Mouse (Mus musculus): ENCODE measurements around the gene AL732309.1.

Gene AL732309.1

DNA sequence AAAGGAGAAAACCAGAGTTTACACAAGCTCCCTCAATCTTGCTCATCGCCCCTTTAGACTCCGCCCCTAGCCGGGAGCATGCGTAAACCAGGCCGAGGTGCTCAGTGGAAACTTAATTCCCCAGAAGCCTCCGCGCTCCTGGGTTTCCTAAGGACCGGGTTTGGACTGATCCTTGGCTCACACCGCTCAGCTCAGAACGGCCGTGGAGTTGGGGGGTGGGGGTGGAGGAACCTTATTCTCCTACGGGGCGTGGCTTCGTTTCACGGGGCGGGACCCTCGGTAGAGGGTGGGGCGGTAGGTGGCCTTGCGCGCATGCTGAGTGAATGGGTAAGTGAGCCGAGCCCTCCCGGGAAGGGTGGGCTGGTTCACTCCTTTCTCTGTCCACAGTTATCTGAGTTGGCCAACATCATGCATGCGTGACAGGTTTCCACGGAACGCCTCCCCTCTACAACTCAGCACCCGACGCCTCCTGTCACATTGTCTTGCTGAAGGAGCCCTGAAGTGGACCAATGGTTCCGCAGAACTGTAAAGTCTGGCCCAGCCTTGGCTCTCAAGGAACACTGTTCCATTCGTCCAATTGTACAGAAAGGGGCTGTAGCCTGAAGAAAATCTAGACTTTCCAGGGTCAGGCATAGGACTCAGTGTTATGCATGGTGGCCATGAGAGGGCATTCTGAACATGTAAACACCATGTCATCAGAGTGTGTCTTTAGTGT, 5.8 kb downstream of the AL732309.1 start:
- DNase-seq (ENCODE audit: extremely low read depth, low read depth, low spot score) = no peak

DNA sequence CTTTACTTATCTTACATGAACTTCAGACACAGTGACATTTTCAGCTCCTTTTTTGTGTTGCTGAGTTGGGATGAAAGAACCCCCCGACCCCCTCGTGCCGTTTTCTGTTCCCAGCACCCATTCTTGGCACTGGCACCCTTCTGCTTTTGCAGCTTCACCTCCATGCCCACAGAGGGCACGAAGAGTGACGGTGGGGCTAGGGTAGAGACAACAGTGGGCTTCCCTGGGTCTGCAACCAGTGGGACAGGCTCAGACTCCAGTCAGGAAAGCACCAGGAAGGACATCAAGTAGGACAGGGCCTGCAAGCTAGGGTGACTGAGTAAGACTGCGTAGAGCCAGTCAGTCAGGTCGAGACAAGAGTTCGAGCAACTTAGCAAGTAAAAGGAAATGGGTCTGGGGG, 6.4 kb downstream of the AL732309.1 start:
- no peak for DNase-seq (ENCODE audit: extremely low read depth, low read depth, low spot score)

DNA sequence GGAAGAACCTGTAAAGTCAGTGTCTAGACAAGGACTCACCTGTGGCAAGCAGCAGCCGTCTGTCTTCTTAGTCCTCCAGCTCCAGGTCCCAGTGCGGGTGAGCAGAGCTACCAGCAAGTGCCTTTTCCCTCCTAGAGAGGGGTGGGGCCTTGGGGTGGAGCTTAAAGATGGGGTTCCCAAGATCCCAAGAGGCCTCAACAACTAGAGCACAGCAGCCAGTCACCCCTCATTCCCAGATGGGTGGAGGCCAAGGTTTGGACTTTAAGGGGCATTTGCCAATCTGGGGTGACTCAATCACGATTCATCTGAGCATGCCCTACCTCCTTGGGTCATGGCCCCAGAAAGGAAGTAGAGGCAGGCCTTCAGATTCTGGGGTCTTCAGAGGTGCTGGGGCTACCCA, 6.9 kb downstream of the AL732309.1 start:
- DNase-seq (ENCODE audit: extremely low read depth, low read depth, low spot score) = no peak

DNA sequence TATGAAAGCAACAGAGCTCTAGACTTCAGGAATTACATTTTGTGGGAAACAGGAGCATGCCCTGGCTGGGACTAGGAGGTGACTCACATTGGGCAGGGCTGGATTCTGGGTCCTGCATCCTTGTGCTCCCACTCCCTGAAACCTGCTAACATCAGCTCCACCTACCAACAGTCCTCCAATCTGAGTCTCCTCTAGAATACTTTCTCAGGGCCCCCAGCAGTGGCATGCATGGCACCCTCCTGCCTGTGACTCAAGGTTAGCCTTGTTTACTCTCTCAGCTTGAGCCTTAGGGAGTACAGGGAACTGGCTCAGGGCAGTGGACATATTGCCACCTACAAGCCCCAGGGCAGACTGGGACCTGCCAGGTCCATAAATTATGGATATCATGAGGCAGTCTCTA, 8.6 kb downstream of the AL732309.1 start:
- no peak for DNase-seq (ENCODE audit: extremely low read depth, low read depth, low spot score)

DNA sequence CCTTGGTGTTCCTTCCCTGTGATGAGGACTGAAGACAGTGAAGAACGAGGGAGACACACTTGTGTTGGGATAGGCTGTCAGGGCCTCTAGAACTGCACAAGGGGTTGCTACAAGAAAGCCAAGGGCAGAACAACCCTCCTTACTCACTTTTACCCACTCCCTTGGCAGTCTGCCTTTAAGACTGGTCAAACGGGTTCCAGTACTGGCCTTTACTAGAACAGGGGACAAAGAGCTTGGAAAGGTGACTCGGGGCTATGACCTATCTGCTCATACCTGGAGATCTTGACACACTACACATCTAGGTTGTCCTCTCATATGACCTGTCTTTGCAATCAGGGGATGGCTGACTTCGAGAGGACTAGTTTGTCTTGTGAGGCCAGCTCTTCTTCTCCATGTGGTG, 9.1 kb downstream of the AL732309.1 start:
- peak; percentile 77 for DNase-seq (ENCODE audit: extremely low read depth, low read depth, low spot score)

DNA sequence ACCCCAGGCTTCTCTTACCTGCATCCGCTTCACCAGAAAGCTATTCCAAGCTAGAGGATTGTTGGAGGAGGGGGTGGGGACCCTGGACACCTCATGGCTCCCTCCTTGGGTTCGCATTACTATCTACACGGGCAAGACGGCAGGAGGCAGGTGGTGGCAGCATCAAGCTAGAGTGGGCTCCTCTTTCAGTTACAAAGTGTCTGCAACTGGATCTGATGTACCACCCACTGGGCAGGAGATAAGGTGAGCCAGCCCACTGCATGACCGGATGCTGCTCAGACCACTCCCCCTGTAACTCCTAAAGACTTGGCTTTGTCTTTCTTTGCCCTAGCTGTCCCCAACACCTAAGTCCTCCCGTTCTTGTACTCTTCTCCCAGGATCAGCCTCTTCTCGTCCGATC, 10.0 kb downstream of the AL732309.1 start, which contains the start of gene Rnf224:
TSS of gene Rnf224 (minus strand) at position 174 of the 400 bp plus-strand sequence.
- no peak for DNase-seq (ENCODE audit: extremely low read depth, low read depth, low spot score)

DNA sequence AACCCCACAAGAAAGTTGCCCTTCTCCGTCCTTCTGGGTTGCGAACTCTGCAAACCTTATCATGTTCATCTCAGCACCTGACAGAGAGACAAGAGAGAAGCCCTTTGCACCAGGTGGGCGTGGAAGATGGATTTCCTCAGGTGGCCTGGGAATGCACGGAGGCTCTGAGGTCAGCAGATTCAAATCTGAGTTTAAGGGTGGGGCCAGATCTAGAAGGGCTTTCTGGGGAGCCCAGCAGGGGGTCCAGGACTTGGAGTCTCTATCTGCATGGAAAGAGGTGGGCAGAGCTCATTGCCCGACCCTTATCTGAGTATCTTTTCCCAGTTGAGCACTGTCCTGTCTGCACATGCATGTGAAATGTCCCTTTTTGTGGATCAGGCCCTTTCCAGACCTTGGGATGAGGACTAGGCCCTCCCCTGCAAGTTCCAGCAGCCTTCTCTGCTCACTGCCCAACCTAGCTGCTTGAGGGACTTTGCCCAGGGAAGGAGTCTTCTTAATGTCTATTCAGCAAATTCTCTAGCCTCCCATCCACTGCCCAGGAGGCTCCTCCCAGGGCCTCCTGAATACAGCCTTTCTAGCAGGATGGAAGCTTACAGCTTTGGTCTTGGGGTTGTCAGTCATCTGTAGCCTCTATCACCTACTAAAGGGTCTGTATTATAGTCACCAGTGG, 12.0 kb downstream of the AL732309.1 start:
- no peak for DNase-seq (ENCODE audit: extremely low read depth, low read depth, low spot score)

DNA sequence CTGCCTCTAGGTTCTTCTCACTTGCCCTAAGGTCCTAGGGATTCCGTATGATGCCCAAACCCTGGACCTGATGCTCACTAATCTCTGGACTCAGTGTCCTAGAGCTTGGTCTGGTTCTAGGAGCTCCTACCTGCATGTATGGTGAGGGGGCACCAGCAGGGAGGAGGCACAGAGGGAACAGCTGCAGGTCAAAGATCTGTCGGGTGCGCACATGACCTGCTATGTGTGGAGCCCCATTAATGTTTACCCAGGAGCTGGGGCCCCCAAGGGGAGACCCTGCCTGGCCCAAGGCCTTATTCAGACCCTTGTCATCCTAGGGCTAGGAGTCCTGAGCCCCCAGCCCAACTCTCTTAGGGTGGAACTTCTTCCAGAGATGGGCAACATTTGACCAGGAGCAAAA, 12.6 kb downstream of the AL732309.1 start, which contains the start of gene Slc34a3:
TSS of gene Slc34a3 (minus strand) at position 315 of the 400 bp plus-strand sequence.
- DNase-seq (ENCODE audit: extremely low read depth, low read depth, low spot score) = no peak

DNA sequence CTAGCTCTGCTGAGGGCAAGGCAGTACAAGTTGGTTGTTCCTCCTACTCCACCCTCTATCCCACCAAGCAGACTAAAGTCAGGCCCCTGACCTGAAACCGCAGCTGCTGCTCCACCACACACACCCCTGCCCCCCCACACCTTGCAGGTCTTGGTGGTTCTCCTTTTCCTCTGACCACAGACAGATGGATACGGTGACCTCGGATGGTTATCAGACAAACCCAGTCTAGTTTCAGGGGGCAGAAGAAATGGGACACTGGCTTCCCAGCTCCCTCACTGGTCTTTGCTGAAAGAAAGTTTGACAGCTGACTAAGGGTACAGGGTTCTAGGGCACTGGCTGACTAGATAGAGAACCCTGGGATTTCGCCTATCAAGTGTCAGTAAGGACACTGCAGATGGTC, 13.2 kb downstream of the AL732309.1 start:
- no peak for DNase-seq (ENCODE audit: extremely low read depth, low read depth, low spot score)

DNA sequence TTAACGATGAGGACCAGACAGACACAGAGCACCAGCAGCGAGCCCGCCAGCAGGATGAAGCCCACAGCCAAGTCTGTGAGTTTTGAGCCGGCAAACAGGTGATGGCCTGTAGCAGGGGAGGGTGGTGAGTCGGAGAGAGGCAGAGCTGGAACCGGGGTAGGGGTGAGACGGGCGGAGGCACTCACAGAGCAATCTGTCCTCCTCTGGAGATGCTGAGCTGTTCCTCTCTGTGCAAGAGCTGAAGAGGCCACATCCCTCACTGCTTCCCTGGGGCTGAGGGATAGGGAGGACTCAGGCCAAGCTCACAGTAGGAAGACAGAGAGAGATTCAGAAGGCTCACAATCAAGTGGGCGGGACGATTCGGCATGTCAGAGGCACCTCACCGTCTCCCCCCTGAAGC, 15.6 kb downstream of the AL732309.1 start:
- DNase-seq (ENCODE audit: extremely low read depth, low read depth, low spot score) = no peak

DNA sequence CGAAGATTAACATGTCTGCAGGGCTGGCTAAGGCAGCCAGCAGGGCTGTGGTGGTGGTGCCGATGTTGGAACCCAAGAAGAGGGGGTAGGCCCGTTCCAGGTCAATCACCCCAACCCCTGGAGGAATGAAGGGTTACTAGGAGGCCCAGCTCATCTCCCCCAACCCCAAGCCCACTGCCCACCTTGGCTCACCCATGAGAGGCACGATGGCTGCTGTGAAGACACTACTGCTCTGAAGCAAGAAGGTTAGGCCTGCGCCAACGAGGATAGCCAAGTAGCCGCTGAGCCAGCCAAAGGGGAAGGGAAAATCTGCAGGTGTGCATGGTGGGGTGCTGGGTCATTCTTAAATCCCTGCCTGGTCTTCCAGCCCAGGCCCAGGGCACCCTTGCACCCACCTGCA, 16.1 kb downstream of the AL732309.1 start:
- DNase-seq (ENCODE audit: extremely low read depth, low read depth, low spot score) = no peak

DNA sequence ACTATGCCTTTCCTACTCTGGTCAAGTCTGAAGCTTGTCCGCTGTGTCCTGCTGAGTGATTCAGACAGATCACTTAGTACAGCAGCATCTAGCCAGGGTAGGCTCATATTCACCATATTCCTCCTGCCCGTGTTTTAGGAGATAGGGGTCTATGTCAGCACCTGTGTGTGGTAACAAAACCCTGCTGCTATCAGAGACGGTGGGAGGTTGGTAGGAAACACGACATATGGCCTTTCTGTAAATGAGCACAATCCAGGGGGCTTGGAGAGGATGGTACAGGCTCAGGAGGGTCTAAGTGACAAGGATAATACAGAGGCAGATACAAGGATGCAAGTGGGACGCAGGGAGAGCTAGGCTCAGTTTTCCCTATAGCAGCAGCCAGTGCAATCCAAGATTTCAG, 17.1 kb downstream of the AL732309.1 start:
- DNase-seq (ENCODE audit: extremely low read depth, low read depth, low spot score) = no peak

DNA sequence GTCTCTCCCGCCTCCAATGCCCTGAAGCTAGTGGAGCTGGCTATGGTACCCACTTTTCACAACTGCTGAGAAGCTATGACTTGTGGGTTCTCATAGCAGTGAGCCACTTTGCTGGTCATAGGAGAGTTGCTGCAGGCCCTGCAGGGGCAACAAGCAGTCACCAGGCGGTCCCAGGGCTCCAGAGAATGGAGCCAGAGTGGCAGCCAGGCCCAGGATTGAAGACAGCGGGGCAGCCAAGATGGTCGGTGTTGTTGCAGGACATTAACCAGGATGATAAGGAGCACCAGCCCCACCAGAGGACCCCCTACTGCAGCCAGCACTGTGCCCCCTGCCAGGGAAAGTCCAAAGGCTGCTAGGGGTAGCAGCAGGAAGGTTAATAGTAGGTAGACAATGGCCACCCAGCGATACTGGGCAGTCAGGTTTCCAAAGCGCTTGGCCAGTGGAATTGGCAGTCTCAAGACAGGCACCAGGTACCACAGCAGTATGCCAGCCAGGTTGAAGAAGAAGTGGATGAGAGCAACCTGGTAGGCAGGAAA, 17.6 kb downstream of the AL732309.1 start:
- no peak for DNase-seq (ENCODE audit: extremely low read depth, low read depth, low spot score)

DNA sequence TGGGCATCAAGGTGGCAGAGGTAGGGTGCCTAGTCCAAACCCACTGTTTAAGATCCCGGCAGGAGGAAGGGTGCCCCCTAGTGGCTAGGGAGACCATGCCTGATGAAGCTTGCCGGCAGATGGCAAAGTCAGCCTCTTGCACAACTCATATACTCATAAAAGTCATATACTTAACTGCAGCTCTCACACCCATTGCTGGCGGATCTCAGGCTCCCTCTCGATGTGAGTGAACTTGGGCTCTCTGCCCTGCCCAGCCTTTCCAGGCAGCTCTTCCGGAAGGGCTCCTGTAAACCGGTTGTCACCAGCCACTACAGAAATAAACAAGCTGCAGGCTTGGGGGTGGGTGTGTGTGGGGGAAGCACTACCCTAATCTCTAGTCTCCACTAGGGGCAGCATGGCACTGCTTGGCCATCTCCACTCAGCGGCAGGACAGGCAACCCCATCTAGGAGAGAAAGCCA, 18.2 kb downstream of the AL732309.1 start:
- DNase-seq (ENCODE audit: extremely low read depth, low read depth, low spot score) = peak; percentile 77

DNA sequence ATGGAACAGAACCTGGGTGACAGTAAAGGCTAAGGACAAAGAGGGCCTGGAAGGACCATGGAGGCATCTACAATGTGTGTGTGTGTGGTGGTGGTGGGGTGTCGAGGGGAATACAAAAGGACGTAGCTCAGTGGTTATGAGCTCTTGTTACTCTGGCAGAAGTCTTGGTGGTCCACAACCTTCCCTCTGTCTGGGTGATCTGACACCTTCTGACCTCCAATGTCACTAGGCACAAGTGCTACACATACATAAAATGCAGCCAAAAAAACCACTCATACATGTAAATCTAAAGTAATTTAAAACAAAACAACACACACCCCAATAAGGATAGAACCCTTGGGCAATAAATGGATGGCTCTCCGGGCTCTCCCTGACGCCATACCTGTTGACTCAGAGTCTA, 19.3 kb downstream of the AL732309.1 start:
- no peak for DNase-seq (ENCODE audit: extremely low read depth, low read depth, low spot score)

DNA sequence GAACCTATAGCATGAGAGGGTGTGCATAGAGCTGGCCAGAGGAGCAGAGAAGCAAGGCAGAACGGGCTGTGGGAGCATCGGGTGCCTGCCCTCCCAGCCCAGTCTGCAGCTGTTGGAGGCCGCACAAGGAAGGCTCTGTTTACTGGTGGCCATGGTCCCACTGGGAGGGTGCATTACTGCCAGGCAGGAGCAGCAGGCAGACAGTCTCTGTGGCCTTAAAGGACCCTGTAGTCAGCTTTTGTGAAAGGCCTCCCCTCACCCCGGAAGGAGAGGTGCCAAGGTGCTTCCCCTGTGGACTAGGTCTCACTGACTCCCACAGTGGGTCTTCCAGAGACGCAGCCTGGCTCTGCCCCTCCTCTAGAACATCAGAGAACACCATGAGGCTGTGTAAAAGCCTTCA, 19.8 kb downstream of the AL732309.1 start:
- DNase-seq (ENCODE audit: extremely low read depth, low read depth, low spot score) = no peak

DNA sequence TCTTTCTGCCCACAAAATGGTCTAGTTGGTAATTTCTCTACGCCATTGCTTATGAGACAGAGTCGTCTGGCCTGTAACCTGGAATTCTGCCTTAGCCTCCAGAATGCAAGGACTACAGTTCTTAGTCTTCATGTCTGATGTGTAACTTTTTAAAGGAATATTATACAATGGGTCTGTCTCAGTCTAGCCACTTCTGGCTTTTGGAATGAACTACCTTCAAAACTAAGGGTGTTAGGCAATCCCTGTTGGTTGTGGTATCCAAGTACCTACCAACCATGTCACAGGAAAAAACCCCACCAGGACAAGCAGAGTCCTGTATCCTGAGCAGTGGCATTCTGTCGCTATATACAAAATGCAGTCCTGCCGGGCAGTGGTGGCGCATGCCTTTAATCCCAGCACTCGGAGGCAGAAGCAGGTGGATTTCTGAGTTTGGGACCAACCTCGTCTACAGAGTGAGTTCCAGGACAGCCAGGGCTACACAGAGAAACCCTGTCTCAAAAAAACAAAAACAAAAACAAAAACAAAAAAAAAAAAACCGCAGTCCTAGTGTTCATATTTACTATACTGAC, 20.8 kb downstream of the AL732309.1 start:
- no peak for DNase-seq (ENCODE audit: extremely low read depth, low read depth, low spot score)

DNA sequence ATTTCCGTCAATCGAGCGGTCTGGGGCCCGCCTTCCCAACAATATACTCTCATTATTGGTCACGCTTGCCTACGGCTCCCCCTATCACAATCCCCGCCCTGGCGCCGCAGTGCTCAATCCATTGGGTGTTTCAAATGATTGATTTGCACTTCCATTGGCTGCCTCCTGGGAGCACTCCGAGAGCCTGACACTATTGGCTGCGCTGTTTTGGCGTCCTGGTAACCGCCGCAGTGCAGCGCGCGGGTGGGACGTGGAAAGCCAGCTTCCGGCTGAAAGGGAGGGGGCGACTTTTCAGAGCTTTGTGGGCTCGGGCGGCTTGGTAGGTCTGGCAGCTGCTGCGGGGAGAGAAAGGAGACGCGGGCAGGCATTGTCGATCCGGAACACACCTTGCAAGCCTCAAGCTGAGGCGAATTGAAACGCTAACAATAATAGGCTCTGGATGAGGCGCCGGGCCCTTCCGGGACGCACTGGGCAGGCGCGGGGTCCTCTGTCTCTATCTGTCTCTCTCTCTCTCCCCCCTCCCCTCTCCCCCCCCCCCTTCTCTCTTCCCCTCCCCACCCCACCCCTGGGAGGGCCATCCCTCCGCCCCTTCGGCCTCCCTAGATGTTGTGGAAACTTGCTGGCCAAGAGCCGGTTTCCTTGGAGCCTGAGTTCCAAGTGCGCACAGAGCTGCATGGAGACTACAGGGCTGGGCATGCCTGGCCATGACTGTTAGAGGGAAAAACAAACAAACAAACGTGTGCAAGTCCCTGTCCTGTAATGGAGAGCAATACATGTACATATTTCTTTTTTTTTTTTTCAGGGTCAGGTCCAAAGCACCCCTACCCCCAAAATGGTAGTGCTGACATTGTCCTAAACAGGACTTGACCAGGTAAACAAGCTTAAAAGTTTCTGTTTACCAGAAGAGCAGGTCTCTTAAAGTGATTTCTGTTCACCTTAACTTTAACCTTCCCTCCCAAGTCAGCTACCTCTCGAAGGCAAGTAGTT, 21.6 kb downstream of the AL732309.1 start:
- peak; percentile 96 for DNase-seq (ENCODE audit: extremely low read depth, low read depth, low spot score)

DNA sequence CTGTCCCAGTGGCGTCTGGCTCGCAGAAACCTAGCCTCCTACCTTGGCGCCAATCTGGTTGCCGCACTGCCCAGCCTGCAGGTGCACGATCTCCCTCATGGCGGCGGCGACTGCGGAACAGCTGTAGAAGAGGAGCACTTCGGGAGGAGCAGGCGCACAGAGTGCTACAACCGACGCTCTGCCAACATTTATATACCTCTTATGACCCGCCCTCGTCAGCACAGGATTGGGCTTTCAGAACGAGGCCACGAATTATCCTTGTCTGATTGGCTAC, 22.2 kb downstream of the AL732309.1 start, which contains the start of gene Tubb4b:
TSS of gene Tubb4b (minus strand) at position 211 of the 274 bp plus-strand sequence.
- DNase-seq (ENCODE audit: extremely low read depth, low read depth, low spot score) = no peak

DNA sequence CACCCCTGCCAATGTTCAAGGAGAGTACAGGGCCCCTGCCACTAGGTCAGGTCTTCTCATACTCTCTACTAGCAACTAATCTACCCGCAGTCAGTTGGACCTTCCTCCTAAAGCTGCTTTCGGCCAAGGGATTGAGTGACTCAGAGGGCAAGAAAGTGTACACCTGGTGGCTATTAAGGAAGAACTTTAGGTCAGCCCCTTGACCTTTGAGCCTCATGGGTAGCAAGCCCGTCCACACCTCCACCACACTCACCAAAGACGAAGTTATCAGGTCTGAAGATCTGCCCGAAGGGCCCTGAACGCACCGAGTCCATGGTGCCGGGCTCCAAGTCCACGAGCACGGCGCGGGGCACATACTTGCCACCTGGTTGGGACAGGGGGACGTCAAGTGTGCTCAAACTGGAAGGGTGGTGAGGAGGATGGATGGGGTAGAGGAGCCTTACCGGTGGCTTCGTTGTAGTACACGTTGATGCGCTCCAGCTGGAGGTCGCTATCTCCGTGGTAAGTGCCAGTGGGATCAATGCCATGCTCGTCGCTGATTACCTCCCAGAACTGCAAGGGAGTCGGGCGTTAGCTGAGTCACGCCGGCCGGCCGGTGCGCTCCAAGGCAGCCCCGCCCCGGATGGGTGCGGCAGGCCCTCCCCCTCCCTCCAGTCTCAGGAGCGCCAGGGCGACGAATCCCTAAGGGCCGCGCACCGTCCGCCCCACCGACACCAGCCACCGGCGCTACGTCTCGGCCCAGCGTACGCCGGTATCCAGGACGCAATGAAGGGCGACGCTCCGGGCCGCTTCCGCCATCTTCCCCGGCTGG, 22.8 kb downstream of the AL732309.1 start:
- no peak for DNase-seq (ENCODE audit: extremely low read depth, low read depth, low spot score)

All from fat pad, adult 2 months (tissue).